Mouse (Mus musculus) liver, embryonic 14.5 days (tissue): Measurements from ENCODE around the gene Tmem184b. TPM values are rescaled to one million over a fixed set of nuclear protein-coding genes. Genes with fewer than 3 reads are reported as not detected.

Experiments used
- ATAC-seq: fragments of 200-750 bp; cut with Nextera tagmentation; 2 replicates; pipeline ENCODE4 v1.8.0; 2017; ENCODE audit warnings: moderate number of reproducible peaks, mild to moderate bottlenecking, moderate library complexity; ENCODE audit not compliant: insufficient read depth
- DNase-seq, 3 experiments: peaks; one replicate each; pipeline ENCODE4 v3.0.0-alpha.2; 2012 to 2013; ENCODE audit warnings: low read depth in 3 of 3, low spot score in 3 of 3
- H3K27ac ChIP-seq: fragments of 300-500 bp; sonication (generic); 2 replicates; pipeline ENCODE4 v1.5.1; 2014; ENCODE audit warnings: moderate library complexity, mild to moderate bottlenecking, control low read depth, inconsistent platforms
- H3K27me3 ChIP-seq: fragments of 300-500 bp; sonication (generic); 2 replicates; pipeline ENCODE4 v1.6.1; 2014; ENCODE audit warnings: mild to moderate bottlenecking, low read length, moderate library complexity; ENCODE audit not compliant: control insufficient read depth, insufficient read depth
- H3K36me3 ChIP-seq: fragments of 300-500 bp; sonication (generic); replicated peaks from 2 replicates; pipeline ENCODE4 v1.6.1; 2014; ENCODE audit warnings: low read depth; ENCODE audit not compliant: control insufficient read depth, insufficient read depth
- H3K4me1 ChIP-seq, 2 experiments: fragments of 200-500 bp in 1 of 2; fragments of 300-500 bp in 1 of 2; sonication (generic) in 1 of 2; replicated peaks; 2 replicates each; pipeline ENCODE4 v1.6.1; 2012 to 2014; ENCODE audit warnings: antibody characterized with exemption in 1 of 2, inconsistent platforms in 1 of 2, low read length in 1 of 2; ENCODE audit not compliant: control insufficient read depth in 2 of 2, insufficient read depth in 2 of 2
- H3K4me2 ChIP-seq: fragments of 300-500 bp; sonication (generic); 2 replicates; pipeline ENCODE4 v1.6.1; 2014; ENCODE audit warnings: low read depth, mild to moderate bottlenecking, control low read depth, moderate library complexity
- H3K4me3 ChIP-seq, 2 experiments: fragments of 200-500 bp in 1 of 2; fragments of 300-500 bp in 1 of 2; sonication (generic) in 1 of 2; 2 replicates each; pipeline ENCODE4 v1.5.1; 2012 to 2014; ENCODE audit warnings: low read depth in 2 of 2, low read length in 2 of 2, mild to moderate bottlenecking in 2 of 2, control low read depth in 1 of 2, inconsistent platforms in 1 of 2, moderate library complexity in 1 of 2; ENCODE audit not compliant: insufficient read depth in 1 of 2
- H3K9ac ChIP-seq: fragments of 300-500 bp; sonication (generic); replicated peaks from 2 replicates; pipeline ENCODE4 v1.6.1; 2014; ENCODE audit warnings: mild to moderate bottlenecking, control low read depth, moderate library complexity
- H3K9me3 ChIP-seq: fragments of 300-500 bp; sonication (generic); 2 replicates; pipeline ENCODE4 v1.6.1; 2016; ENCODE audit warnings: low read length, mixed read lengths; ENCODE audit not compliant: control insufficient read depth
- CTCF ChIP-seq: IDR thresholded peaks from 2 replicates; pipeline ENCODE4 v1.5.1; 2016; ENCODE audit warnings: antibody characterized with exemption, low read depth, control low read depth
- EP300 ChIP-seq: IDR thresholded peaks from 2 replicates; pipeline ENCODE4 v1.6.1; 2016; ENCODE audit warnings: antibody characterized with exemption, low read depth
- WGBS: fragments of 180-500 bp; shearing (Covaris S2); extraction: QIAGEN DNeasy Blood & Tissue Kit; methylation state at CpG from one replicate; pipeline ENCODE4 v1.1.7; 2014; ENCODE audit not compliant: insufficient replicate concordance; 5-methylcytosine and 5-hydroxymethylcytosine counted together
- polyA plus RNA-seq, 2 experiments: library from polyadenylated mRNA; depleted of rRNA in 1 of 2; stranded (reverse) in 1 of 2; unstranded in 1 of 2; fragments of >200 nt; fragmentation: Nextera tagmentation in 1 of 2; extraction: Ambion mirVana in 1 of 2; gene quantifications; 2 replicates each; pipeline versions ENCODE4 v1.2.1 to v1.2.3; 2012 to 2014

Tmem184b gene
- polyA plus RNA-seq, 2 experiments, result 5.7 to 7.2 TPM

DNA sequence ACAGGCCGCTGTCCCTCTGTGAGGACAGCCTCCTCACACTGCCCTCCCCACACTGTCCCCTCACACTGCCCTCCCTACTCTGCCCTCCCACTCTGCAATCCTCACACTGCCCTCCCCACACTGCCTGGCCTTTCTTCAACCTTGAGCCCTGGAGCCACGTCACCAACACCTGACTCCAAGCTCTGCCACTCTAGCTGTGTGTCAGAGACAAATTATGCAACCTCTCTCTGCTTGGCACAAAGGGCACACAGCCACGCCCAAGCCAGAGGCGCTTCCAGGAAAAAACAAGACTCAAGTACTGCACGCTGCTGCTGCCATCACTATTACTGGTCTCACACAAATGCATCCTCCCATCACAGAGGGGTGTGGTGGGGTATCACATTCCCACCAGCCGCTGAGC, 12.9 kb downstream of the Tmem184b start:
- H3K4me2 ChIP-seq, result no peak overlapping the region
- H3K9me3 ChIP-seq, result no peaks in the 10 kb centered on the region
- H3K4me3 ChIP-seq, result no peak overlapping the region
- peaks cover 0 to 18% of the 10 kb centered on the region in 2 experiments; a peak in 2 of 4 replicates for H3K4me1 ChIP-seq
- DNase-seq (no peak), ATAC-seq (no peak)
- no peak for TF ChIP-seq CTCF
- no peak for TF ChIP-seq EP300
- H3K27me3 ChIP-seq, result no peaks in the 10 kb centered on the region
- no peak overlapping the region for H3K9ac ChIP-seq
- H3K36me3 ChIP-seq, result no peaks in the 10 kb centered on the region
- WGBS, result 61% methylated on average over 6 of the region's 6 CpGs
- H3K27ac ChIP-seq, result no peak overlapping the region

GRCm38 (mm10) chr15:79388171-79388570, 15.2 kb downstream of the Tmem184b start:
- H3K4me1 ChIP-seq, result peaks cover 0 to 18% of the 10 kb centered on the region in 2 experiments; a peak in 2 of 4 replicates
- no peak for ATAC-seq

DNA sequence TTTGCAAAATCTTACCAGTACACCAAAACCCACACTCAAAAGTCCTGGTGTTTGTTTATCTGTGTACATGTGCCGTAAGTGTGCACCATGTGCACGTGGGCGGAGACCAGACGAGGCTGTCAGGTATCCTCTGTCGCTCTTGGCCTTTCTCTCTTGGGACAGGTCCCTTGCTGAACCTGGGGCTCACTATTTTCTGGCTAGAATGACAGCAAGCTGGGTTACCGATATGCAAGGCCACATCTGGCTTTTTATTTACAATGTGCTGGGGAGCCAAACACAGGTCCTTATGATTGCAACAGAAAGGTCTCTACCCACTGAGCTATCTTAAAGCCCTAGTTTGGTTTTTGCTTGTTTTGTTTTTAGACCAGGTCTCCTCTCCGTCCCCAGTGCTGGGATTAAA, 15.8 kb downstream of the Tmem184b start:
- WGBS, result 33% methylated on average over 7 of the region's 7 CpGs
- no peak for DNase-seq
- H3K36me3 ChIP-seq, result no peaks in the 10 kb centered on the region
- no peak overlapping the region for H3K4me3 ChIP-seq
- peaks cover 0 to 14% of the 10 kb centered on the region in 2 experiments; a peak in 2 of 4 replicates for H3K4me1 ChIP-seq
- H3K27me3 ChIP-seq, result no peaks in the 10 kb centered on the region
- H3K4me2 ChIP-seq, result no peak overlapping the region
- no peak overlapping the region for H3K27ac ChIP-seq
- no peak for TF ChIP-seq CTCF
- no peak for TF ChIP-seq EP300
- H3K9me3 ChIP-seq, result no peaks in the 10 kb centered on the region
- no peak overlapping the region for H3K9ac ChIP-seq
- ATAC-seq, result no peak

More at GRCm38 (mm10) chr15:79388171-79388570, 15.2 kb downstream of the Tmem184b start:
- 54% methylated on average over 6 of the region's 6 CpGs for WGBS
- no peak for TF ChIP-seq CTCF
- no peak for TF ChIP-seq EP300
- Histone ChIP-seq H3K27me3 (no peaks in the 10 kb centered on the region), H3K27ac (no peak overlapping the region), H3K4me3 (no peak overlapping the region), H3K9me3 (no peaks in the 10 kb centered on the region), H3K4me2 (no peak overlapping the region), H3K9ac (no peak overlapping the region), H3K36me3 (no peaks in the 10 kb centered on the region)
- DNase-seq, result no peak

- H3K27ac ChIP-seq, result no peak overlapping the region
- 38% methylated on average over 6 of the region's 6 CpGs for WGBS
- DNase-seq, result no peak
- no peak for ATAC-seq
- no peaks in the 10 kb centered on the region for H3K9me3 ChIP-seq
- no peak for TF ChIP-seq CTCF
- no peak for TF ChIP-seq EP300
- no peak overlapping the region for H3K4me3 ChIP-seq
- H3K36me3 ChIP-seq, result no peaks in the 10 kb centered on the region
- no peak overlapping the region for H3K4me2 ChIP-seq
- H3K27me3 ChIP-seq, result no peaks in the 10 kb centered on the region
- peaks cover 0 to 11% of the 10 kb centered on the region in 2 experiments; a peak in 2 of 4 replicates for H3K4me1 ChIP-seq
- no peak overlapping the region for H3K9ac ChIP-seq
These were observed 16.3 kb downstream of the Tmem184b start for GRCm38 (mm10) chr15:79387081-79387480.

- WGBS, result 71% methylated on average over 9 of the region's 9 CpGs
- no peak for DNase-seq
These were observed 21.7 kb downstream of the Tmem184b start for GRCm38 (mm10) chr15:79381644-79382043.

More at GRCm38 (mm10) chr15:79381644-79382043, 21.7 kb downstream of the Tmem184b start:
- no peaks in the 10 kb centered on the region; a peak in 1 of 4 replicates for H3K4me1 ChIP-seq
- no peaks in the 10 kb centered on the region for H3K36me3 ChIP-seq
- no peaks in the 10 kb centered on the region for H3K9me3 ChIP-seq
- no peak for ATAC-seq
- no peak overlapping the region for H3K27ac ChIP-seq
- H3K4me2 ChIP-seq, result no peak overlapping the region
- TF ChIP-seq EP300, result no peak
- no peak for TF ChIP-seq CTCF
- no peaks in the 10 kb centered on the region for H3K27me3 ChIP-seq
- no peak overlapping the region for H3K4me3 ChIP-seq
- H3K9ac ChIP-seq, result no peak overlapping the region
